In genomic region chr11:54106676-54107075, GRCm38 (mm10) we compare ENCODE assay signal across 11 mouse cellular contexts. TPM values are rescaled to one million over a fixed set of nuclear protein-coding genes. Genes with fewer than 3 reads are reported as not detected.
DNase-seq lines count a peak whose midpoint lies in the region; ATAC-seq and TF ChIP-seq lines count a peak whose summit lies in the region.
"Had no signal": no experiment of that assay in that cellular context is flagged by ENCODE, and none has a peak within 500 bp of the region (broad histone marks: within the 10 kb centered on the region; RNA-seq: fewer than 3 reads in every experiment).

No protein-coding gene starts in this region.

- ATAC-seq in heart, postnatal 0 days (ENCODE audit: insufficient read depth, low read depth), result no peak
- no peak for ATAC-seq in heart, embryonic 12.5 days (ENCODE audit: insufficient number of reproducible peaks, low FRiP score)
- no peak for ATAC-seq in liver, embryonic 11.5 days (replicated peaks; ENCODE audit: low FRiP score)
- 0 out of 2 replicates have a peak, but pooled peaks have one; percentile 21 for ATAC-seq in lung, embryonic 16.5 days (ENCODE audit: low read depth)
- no peak for ATAC-seq in stomach, postnatal 0 days (ENCODE audit: low FRiP score, low TSS enrichment)
- no peak for ATAC-seq in granulocyte monocyte progenitor cell, adult 5-6 weeks (replicated peaks; ENCODE audit: poor library complexity, severe bottlenecking)
- ATAC-seq: forebrain, embryonic 16.5 days had no signal

- no peak overlapping the region for H3K4me2 ChIP-seq in heart, postnatal 0 days (ENCODE audit: low read depth, low read length)
- no peak overlapping the region for H3K4me2 ChIP-seq in heart, embryonic 12.5 days
- no peak overlapping the region for H3K4me2 ChIP-seq in liver, embryonic 11.5 days
- H3K4me2 ChIP-seq in lung, embryonic 16.5 days (ENCODE audit: low read depth, low read length), result no peak overlapping the region
- H3K4me2 ChIP-seq in stomach, postnatal 0 days (replicated peaks; ENCODE audit: low read depth), result no peak overlapping the region
- H3K4me2 ChIP-seq: liver, embryonic 15.5 days had no signal

- TF ChIP-seq EP300 in heart, postnatal 0 days (IDR thresholded peaks at IDR 0.05; ENCODE audit: low read depth), result no peak
- no peak for TF ChIP-seq EP300 in stomach, postnatal 0 days (optimal IDR thresholded peaks at IDR 0.05)

- H3K36me3 ChIP-seq in heart, postnatal 0 days (replicated peaks; ENCODE audit: control insufficient read depth, insufficient read depth, low read length), result peaks cover 5% of the 10 kb centered on the region
- peaks cover 11% of the 10 kb centered on the region for H3K36me3 ChIP-seq in heart, embryonic 12.5 days
- H3K36me3 ChIP-seq in liver, adult 2 months (ENCODE audit: control insufficient read depth, insufficient read depth, low read length), result no peaks in the 10 kb centered on the region
- no peaks in the 10 kb centered on the region for H3K36me3 ChIP-seq in liver, embryonic 11.5 days (ENCODE audit: control insufficient read depth, insufficient read depth, low read length)
- H3K36me3 ChIP-seq in lung, embryonic 16.5 days (ENCODE audit: control insufficient read depth, insufficient read depth, low read length), result no peaks in the 10 kb centered on the region
- no peaks in the 10 kb centered on the region for H3K36me3 ChIP-seq in stomach, postnatal 0 days (ENCODE audit: control insufficient read depth, insufficient read depth, low read length)
- H3K36me3 ChIP-seq: hindbrain, embryonic 10.5 days; liver, embryonic 15.5 days had no signal

- peaks cover 58% of the 10 kb centered on the region for H3K4me1 ChIP-seq in heart, postnatal 0 days (ENCODE audit: control insufficient read depth, insufficient read depth)
- peaks cover 69% of the 10 kb centered on the region for H3K4me1 ChIP-seq in heart, embryonic 12.5 days (replicated peaks)
- H3K4me1 ChIP-seq in liver, adult 2 months (ENCODE audit: control insufficient read depth, insufficient read depth, low read length), result no peaks in the 10 kb centered on the region
- H3K4me1 ChIP-seq in liver, embryonic 11.5 days (replicated peaks; ENCODE audit: control insufficient read depth, insufficient read depth, low read length), result peaks cover 6% of the 10 kb centered on the region
- peaks cover 3% of the 10 kb centered on the region for H3K4me1 ChIP-seq in lung, embryonic 16.5 days (replicated peaks; ENCODE audit: control insufficient read depth, insufficient read depth, low read length)
- H3K4me1 ChIP-seq in stomach, postnatal 0 days (replicated peaks; ENCODE audit: control insufficient read depth, insufficient read depth), result 0 out of 2 replicates have a peak, but pooled peaks cover under 1% of the 10 kb centered on the region

- no peak overlapping the region for H3K9ac ChIP-seq in heart, postnatal 0 days (replicated peaks; ENCODE audit: low read depth, low read length)
- no peak overlapping the region for H3K9ac ChIP-seq in heart, embryonic 12.5 days
- H3K9ac ChIP-seq in liver, adult 2 months (ENCODE audit: low read depth, low read length), result no peak overlapping the region
- H3K9ac ChIP-seq in liver, embryonic 11.5 days (ENCODE audit: low read depth, low read length), result no peak overlapping the region
- no peak overlapping the region for H3K9ac ChIP-seq in lung, embryonic 16.5 days (ENCODE audit: low read length)
- no peak overlapping the region for H3K9ac ChIP-seq in stomach, postnatal 0 days (ENCODE audit: low read length)
- H3K9ac ChIP-seq: liver, embryonic 15.5 days had no signal

- H3K9me3 ChIP-seq in heart, postnatal 0 days (replicated peaks; ENCODE audit: control insufficient read depth, low read length), result no peaks in the 10 kb centered on the region
- H3K9me3 ChIP-seq in heart, embryonic 12.5 days (replicated peaks), result no peaks in the 10 kb centered on the region
- no peaks in the 10 kb centered on the region for H3K9me3 ChIP-seq in liver, embryonic 11.5 days (ENCODE audit: control insufficient read depth, low read length)
- H3K9me3 ChIP-seq in lung, embryonic 16.5 days (ENCODE audit: control insufficient read depth, low read length), result no peaks in the 10 kb centered on the region
- H3K9me3 ChIP-seq in stomach, postnatal 0 days (ENCODE audit: control insufficient read depth, low read length), result no peaks in the 10 kb centered on the region
- H3K9me3 ChIP-seq: hindbrain, embryonic 10.5 days; liver, embryonic 15.5 days had no signal

- TF ChIP-seq CTCF in heart, postnatal 0 days (IDR thresholded peaks at IDR 0.05; ENCODE audit: low read depth), result no peak
- no peak for TF ChIP-seq CTCF in liver, adult 2 months (IDR thresholded peaks at IDR 0.05; ENCODE audit: low read depth, low read length)
- TF ChIP-seq CTCF in stomach, postnatal 0 days (IDR thresholded peaks at IDR 0.05; ENCODE audit: low read depth), result no peak

- H3K27me3 ChIP-seq in heart, postnatal 0 days (ENCODE audit: control insufficient read depth, insufficient read depth, low read length), result no peaks in the 10 kb centered on the region
- no peaks in the 10 kb centered on the region for H3K27me3 ChIP-seq in heart, embryonic 12.5 days (replicated peaks)
- H3K27me3 ChIP-seq in liver, adult 2 months (ENCODE audit: control insufficient read depth, insufficient read depth, low read length), result no peaks in the 10 kb centered on the region
- peaks cover 4% of the 10 kb centered on the region for H3K27me3 ChIP-seq in liver, embryonic 11.5 days (replicated peaks; ENCODE audit: control insufficient read depth, insufficient read depth, low read length)
- H3K27me3 ChIP-seq in lung, embryonic 16.5 days (ENCODE audit: control insufficient read depth, insufficient read depth, low read depth, low read length), result no peaks in the 10 kb centered on the region
- H3K27me3 ChIP-seq in stomach, postnatal 0 days (ENCODE audit: control insufficient read depth, insufficient read depth, low read length), result no peaks in the 10 kb centered on the region

- 88% methylated on average over 3 of the region's 3 CpGs for WGBS in heart, postnatal 0 days
- WGBS in heart, embryonic 12.5 days, result 88% methylated on average over 3 of the region's 3 CpGs
- WGBS in liver, adult 2 months, result 94% methylated on average over 3 of the region's 3 CpGs
- whole genome bisulfite sequencing in liver, embryonic 11.5 days, result 86% methylated on average over 3 of the region's 3 CpGs
- 91% methylated on average over 3 of the region's 3 CpGs for WGBS in lung, embryonic 16.5 days
- 83% methylated on average over 3 of the region's 3 CpGs for WGBS in stomach, postnatal 0 days

- no peak overlapping the region for H3K4me3 ChIP-seq in heart, postnatal 0 days (ENCODE audit: low read depth, low read length)
- no peak overlapping the region for H3K4me3 ChIP-seq in heart, embryonic 12.5 days
- H3K4me3 ChIP-seq in liver, adult 2 months (ENCODE audit: insufficient read depth, low read depth, low read length), result no peak overlapping the region
- H3K4me3 ChIP-seq in liver, embryonic 11.5 days (ENCODE audit: low read depth, low read length), result no peak overlapping the region
- H3K4me3 ChIP-seq in lung, embryonic 16.5 days (ENCODE audit: low read length), result no peak overlapping the region
- H3K4me3 ChIP-seq in stomach, postnatal 0 days (ENCODE audit: low read depth, low read length), result no peak overlapping the region
- H3K4me3 ChIP-seq: hindbrain, embryonic 10.5 days; liver, embryonic 15.5 days had no signal

- TF ChIP-seq POLR2A in liver, adult 2 months (IDR thresholded peaks at IDR 0.05; ENCODE audit: extremely low read depth, insufficient read depth, low read length), result no peak

- no peak for DNase-seq in heart, postnatal 0 days (ENCODE audit: low spot score)
- peak; percentile 66 for DNase-seq in liver, adult 2 months (ENCODE audit: extremely low read depth, low read depth, low spot score)
- no peak for DNase-seq in liver, embryonic 11.5 days (ENCODE audit: low spot score)
- no peak for DNase-seq in stomach, postnatal 0 days (ENCODE audit: low spot score)

- H3K79me2 ChIP-seq in liver, adult 2 months (ENCODE audit: control insufficient read depth, insufficient read depth, low read length), result no peaks in the 10 kb centered on the region

- 0 out of 2 replicates have a peak overlapping the region, but pooled peaks have one; percentile 30 for H3K27ac ChIP-seq in heart, postnatal 0 days (ENCODE audit: low read depth)
- no peak overlapping the region for H3K27ac ChIP-seq in heart, embryonic 12.5 days (ENCODE audit: poor library complexity, severe bottlenecking)
- no peak overlapping the region for H3K27ac ChIP-seq in liver, adult 2 months (replicated peaks; ENCODE audit: insufficient read depth, low read depth, low read length)
- no peak overlapping the region for H3K27ac ChIP-seq in liver, embryonic 11.5 days (ENCODE audit: low read depth, low read length)
- no peak overlapping the region for H3K27ac ChIP-seq in lung, embryonic 16.5 days (ENCODE audit: low read length)
- peak overlapping the region; percentile 35; the same call in 1 of the 2 replicates for H3K27ac ChIP-seq in stomach, postnatal 0 days (replicated peaks)
- H3K27ac ChIP-seq: hindbrain, embryonic 10.5 days; liver, embryonic 15.5 days had no signal

RNA-seq across cellular contexts. Expression of gene P4ha2, which starts 6.8 kb away (rescaled TPM):
- 49.0 and 67.2 TPM in 2 replicates for total RNA-seq in heart, postnatal 0 days (2014; rRNA removed; ENCODE audit: low replicate concordance)
- 18.9 and 19.8 TPM in 2 replicates for polyA plus RNA-seq in heart, postnatal 0 days (2015; fragmentation: Nextera tagmentation; extraction: Ambion mirVana)
- 56.5 and 62.1 TPM in 2 replicates for polyA plus RNA-seq in heart, embryonic 12.5 days (2016; fragmentation: Nextera tagmentation; extraction: Ambion mirVana)
- total RNA-seq in liver, adult 2 months (2014; rRNA removed), result 4.4 and 5.5 TPM in 2 replicates
- 2.9 and 3.7 TPM in 2 replicates for polyA plus RNA-seq in liver, adult 2 months (2012; rRNA removed)
- 24.3 and 25.7 TPM in 2 replicates for polyA plus RNA-seq in liver, embryonic 11.5 days (2014; fragmentation: Nextera tagmentation; extraction: Ambion mirVana)
- 41.4 and 47.4 TPM in 2 replicates for polyA plus RNA-seq in lung, embryonic 16.5 days (2015; fragmentation: Nextera tagmentation; extraction: Ambion mirVana)
- polyA plus RNA-seq in stomach, postnatal 0 days (2015; fragmentation: Nextera tagmentation; extraction: Ambion mirVana), result 28.4 and 30.2 TPM in 2 replicates
- not detected in 2 replicates for total RNA-seq in granulocyte monocyte progenitor cell, adult 5-6 weeks (2014; fragmentation: Nextera tagmentation)
- total RNA-seq in granulocyte monocyte progenitor cell, adult 5-6 weeks (2017), result not detected in 2 replicates

RNA-seq across cellular contexts. Expression of gene Pdlim4, which starts 37.9 kb away (rescaled TPM):
- 14.2 and 29.3 TPM in 2 replicates for total RNA-seq in heart, postnatal 0 days (2014; rRNA removed; ENCODE audit: low replicate concordance)
- polyA plus RNA-seq in heart, postnatal 0 days (2015; fragmentation: Nextera tagmentation; extraction: Ambion mirVana), result 23.6 and 26.6 TPM in 2 replicates
- polyA plus RNA-seq in heart, embryonic 12.5 days (2016; fragmentation: Nextera tagmentation; extraction: Ambion mirVana), result 7.1 and 7.3 TPM in 2 replicates
- total RNA-seq in liver, adult 2 months (2014; rRNA removed), result 1.6 and 1.9 TPM in 2 replicates
- polyA plus RNA-seq in liver, adult 2 months (2012; rRNA removed), result 2.6 and 3.0 TPM in 2 replicates
- polyA plus RNA-seq in liver, embryonic 11.5 days (2014; fragmentation: Nextera tagmentation; extraction: Ambion mirVana), result 13.1 and 13.2 TPM in 2 replicates
- polyA plus RNA-seq in lung, embryonic 16.5 days (2015; fragmentation: Nextera tagmentation; extraction: Ambion mirVana), result 12.6 and 15.6 TPM in 2 replicates
- 55.5 and 58.6 TPM in 2 replicates for polyA plus RNA-seq in stomach, postnatal 0 days (2015; fragmentation: Nextera tagmentation; extraction: Ambion mirVana)
- total RNA-seq in granulocyte monocyte progenitor cell, adult 5-6 weeks (2014; fragmentation: Nextera tagmentation), result 0.70 and 4.5 TPM in 2 replicates
- 0.47 TPM in 1 of 2 replicates, not detected in the other for total RNA-seq in granulocyte monocyte progenitor cell, adult 5-6 weeks (2017)
- total RNA-seq: CH12.LX had no signal

Comparison
In these comparisons a context has a peak if more than half of its experiments do, and no peak if none do; other contexts are left out.
1. H3K27ac ChIP-seq: peak in heart, postnatal 0 days (single experiment) and stomach, postnatal 0 days (single experiment); none in heart, embryonic 12.5 days (single experiment), liver, adult 2 months (single experiment), liver, embryonic 11.5 days (single experiment) and lung, embryonic 16.5 days (single experiment).